Mouse (Mus musculus): ENCODE measurements around the gene Tsen2. TPM values are rescaled to one million over a fixed set of nuclear protein-coding genes. Genes with fewer than 3 reads are reported as not detected.

Tsen2 gene
- polyA plus RNA-seq (2016; fragmentation: Nextera tagmentation; extraction: Ambion mirVana) = 36.0 and 37.5 TPM in 2 replicates

- Histone ChIP-seq H3K4me1 (peaks cover 19% of the 10 kb centered on the region), H3K27me3 (ENCODE audit: low read depth, poor library complexity, severe bottlenecking) (no peaks in the 10 kb centered on the region), H3K36me3 (peaks cover 26% of the 10 kb centered on the region), H3K27ac (replicated peaks) (peak within 1 kb of the TSS; percentile 90), H3K9me3 (replicated peaks) (no peaks in the 10 kb centered on the region), H3K4me3 (peak within 1 kb of the TSS; percentile 82)
- WGBS = under 1% methylated on average over 38 of the region's 38 CpGs
- peak; percentile 97 for DNase-seq (ENCODE audit: low spot score)
Observed at GRCm38 (mm10) chr6:115544442-115544970, at the start of gene Tsen2. Gene Tsen2, plus strand, starts transcription at chr6:115544664.

GRCm38 (mm10) chr6:115499540-115499939 lies 44.9 kb upstream of the Tsen2 start:
- Histone ChIP-seq H3K9me3 (replicated peaks) (no peaks in the 10 kb centered on the region), H3K36me3 (no peaks in the 10 kb centered on the region), H3K4me1 (no peaks in the 10 kb centered on the region), H3K4me3 (no peak overlapping the region), H3K27ac (replicated peaks) (no peak overlapping the region), H3K27me3 (ENCODE audit: low read depth, poor library complexity, severe bottlenecking) (peaks cover 4% of the 10 kb centered on the region; the same call in 1 of the 2 replicates)
- DNase-seq (ENCODE audit: low spot score) = no peak
- 75% methylated on average over 14 of the region's 14 CpGs for WGBS

- WGBS = 85% methylated on average over 10 of the region's 10 CpGs
- no peaks in the 10 kb centered on the region for H3K4me1 ChIP-seq
- no peak overlapping the region for H3K27ac ChIP-seq (replicated peaks)
- H3K27me3 ChIP-seq (ENCODE audit: low read depth, poor library complexity, severe bottlenecking) = peaks cover 4% of the 10 kb centered on the region; the same call in 1 of the 2 replicates
- no peak overlapping the region for H3K4me3 ChIP-seq
- H3K9me3 ChIP-seq (replicated peaks) = no peaks in the 10 kb centered on the region
- no peak for DNase-seq (ENCODE audit: low spot score)
- H3K36me3 ChIP-seq = no peaks in the 10 kb centered on the region
Observed at GRCm38 (mm10) chr6:115500234-115500633, 44.2 kb upstream of the Tsen2 start.

- H3K4me1 ChIP-seq = no peaks in the 10 kb centered on the region
- peaks cover 4% of the 10 kb centered on the region; the same call in 1 of the 2 replicates for H3K27me3 ChIP-seq (ENCODE audit: low read depth, poor library complexity, severe bottlenecking)
- no peak for DNase-seq (ENCODE audit: low spot score)
- no peak overlapping the region for H3K27ac ChIP-seq (replicated peaks)
- H3K4me3 ChIP-seq = no peak overlapping the region
- H3K9me3 ChIP-seq (replicated peaks) = no peaks in the 10 kb centered on the region
- no peaks in the 10 kb centered on the region for H3K36me3 ChIP-seq
- WGBS = 71% methylated on average over 3 of the region's 3 CpGs
Observed at GRCm38 (mm10) chr6:115501131-115501530, 43.3 kb upstream of the Tsen2 start.

- Histone ChIP-seq H3K36me3 (no peaks in the 10 kb centered on the region), H3K4me3 (no peak overlapping the region), H3K4me1 (no peaks in the 10 kb centered on the region), H3K27me3 (ENCODE audit: low read depth, poor library complexity, severe bottlenecking) (peaks cover 4% of the 10 kb centered on the region; the same call in 1 of the 2 replicates), H3K27ac (replicated peaks) (no peak overlapping the region), H3K9me3 (replicated peaks) (no peaks in the 10 kb centered on the region)
- 96% methylated on average over 4 of the region's 4 CpGs for WGBS
- no peak for DNase-seq (ENCODE audit: low spot score)
Observed at GRCm38 (mm10) chr6:115503038-115503437, 41.4 kb upstream of the Tsen2 start.

GRCm38 (mm10) chr6:115503549-115504159 lies 40.8 kb upstream of the Tsen2 start:
- H3K27ac ChIP-seq (replicated peaks) = no peak overlapping the region
- no peaks in the 10 kb centered on the region for H3K36me3 ChIP-seq
- no peak for DNase-seq (ENCODE audit: low spot score)
- H3K27me3 ChIP-seq (ENCODE audit: low read depth, poor library complexity, severe bottlenecking) = peaks cover 4% of the 10 kb centered on the region; the same call in 1 of the 2 replicates
- peaks cover 6% of the 10 kb centered on the region; the same call in 1 of the 2 replicates for H3K9me3 ChIP-seq (replicated peaks)
- WGBS = 92% methylated on average over 10 of the region's 10 CpGs
- no peaks in the 10 kb centered on the region for H3K4me1 ChIP-seq
- no peak overlapping the region for H3K4me3 ChIP-seq

GRCm38 (mm10) chr6:115504160-115504558 lies 40.3 kb upstream of the Tsen2 start:
- no peak for DNase-seq (ENCODE audit: low spot score)
- Histone ChIP-seq H3K4me1 (no peaks in the 10 kb centered on the region), H3K36me3 (no peaks in the 10 kb centered on the region), H3K27me3 (ENCODE audit: low read depth, poor library complexity, severe bottlenecking) (peaks cover 4% of the 10 kb centered on the region; the same call in 1 of the 2 replicates), H3K9me3 (replicated peaks) (peaks cover 10% of the 10 kb centered on the region; the same call in 1 of the 2 replicates), H3K27ac (replicated peaks) (no peak overlapping the region), H3K4me3 (no peak overlapping the region)
- 82% methylated on average over 3 of the region's 3 CpGs for WGBS

- Histone ChIP-seq H3K36me3 (no peaks in the 10 kb centered on the region), H3K9me3 (replicated peaks) (peaks cover 10% of the 10 kb centered on the region; the same call in 1 of the 2 replicates), H3K4me3 (no peak overlapping the region), H3K4me1 (no peaks in the 10 kb centered on the region), H3K27me3 (ENCODE audit: low read depth, poor library complexity, severe bottlenecking) (no peaks in the 10 kb centered on the region), H3K27ac (replicated peaks) (no peak overlapping the region)
- 84% methylated on average over 5 of the region's 5 CpGs for WGBS
- no peak for DNase-seq (ENCODE audit: low spot score)
Observed at GRCm38 (mm10) chr6:115504915-115505314, 39.5 kb upstream of the Tsen2 start.

- Histone ChIP-seq H3K27ac (replicated peaks) (no peak overlapping the region), H3K9me3 (replicated peaks) (peaks cover 10% of the 10 kb centered on the region; the same call in 1 of the 2 replicates), H3K4me1 (no peaks in the 10 kb centered on the region), H3K27me3 (ENCODE audit: low read depth, poor library complexity, severe bottlenecking) (no peaks in the 10 kb centered on the region), H3K4me3 (no peak overlapping the region), H3K36me3 (no peaks in the 10 kb centered on the region)
- DNase-seq (ENCODE audit: low spot score) = no peak
- 86% methylated on average over 1 of the region's 1 CpGs for WGBS
Observed at GRCm38 (mm10) chr6:115506425-115506824, 38.0 kb upstream of the Tsen2 start.

- WGBS = 93% methylated on average over 3 of the region's 3 CpGs
- Histone ChIP-seq H3K27me3 (ENCODE audit: low read depth, poor library complexity, severe bottlenecking) (no peaks in the 10 kb centered on the region), H3K36me3 (no peaks in the 10 kb centered on the region), H3K9me3 (replicated peaks) (peaks cover 10% of the 10 kb centered on the region; the same call in 1 of the 2 replicates), H3K27ac (replicated peaks) (no peak overlapping the region), H3K4me1 (no peaks in the 10 kb centered on the region), H3K4me3 (no peak overlapping the region)
- DNase-seq (ENCODE audit: low spot score) = no peak
Observed at GRCm38 (mm10) chr6:115511447-115511846, 33.0 kb upstream of the Tsen2 start.

GRCm38 (mm10) chr6:115513207-115513606 lies 31.3 kb upstream of the Tsen2 start:
- H3K36me3 ChIP-seq = no peaks in the 10 kb centered on the region
- WGBS = 92% methylated on average over 4 of the region's 4 CpGs

GRCm38 (mm10) chr6:115517904-115518303 lies 26.6 kb upstream of the Tsen2 start:
- Histone ChIP-seq H3K27me3 (ENCODE audit: low read depth, poor library complexity, severe bottlenecking) (no peaks in the 10 kb centered on the region), H3K4me3 (no peak overlapping the region), H3K36me3 (no peaks in the 10 kb centered on the region), H3K9me3 (replicated peaks) (no peaks in the 10 kb centered on the region), H3K4me1 (peaks cover 9% of the 10 kb centered on the region; the same call in 1 of the 2 replicates), H3K27ac (replicated peaks) (no peak overlapping the region)
- 87% methylated on average over 4 of the region's 4 CpGs for WGBS
- no peak for DNase-seq (ENCODE audit: low spot score)

More at GRCm38 (mm10) chr6:115513207-115513606, 31.3 kb upstream of the Tsen2 start:
- Histone ChIP-seq H3K9me3 (replicated peaks) (peaks cover 9% of the 10 kb centered on the region; the same call in 1 of the 2 replicates), H3K4me3 (no peak overlapping the region), H3K4me1 (no peaks in the 10 kb centered on the region), H3K27ac (replicated peaks) (no peak overlapping the region), H3K27me3 (ENCODE audit: low read depth, poor library complexity, severe bottlenecking) (no peaks in the 10 kb centered on the region)
- no peak for DNase-seq (ENCODE audit: low spot score)

- no peak for DNase-seq (ENCODE audit: low spot score)
- no peaks in the 10 kb centered on the region for H3K36me3 ChIP-seq
- 76% methylated on average over 2 of the region's 2 CpGs for WGBS
Observed at GRCm38 (mm10) chr6:115518352-115518751, 26.1 kb upstream of the Tsen2 start.

More at GRCm38 (mm10) chr6:115518352-115518751, 26.1 kb upstream of the Tsen2 start:
- H3K27me3 ChIP-seq (ENCODE audit: low read depth, poor library complexity, severe bottlenecking) = no peaks in the 10 kb centered on the region
- H3K9me3 ChIP-seq (replicated peaks) = no peaks in the 10 kb centered on the region
- H3K4me1 ChIP-seq = peaks cover 10% of the 10 kb centered on the region
- no peak overlapping the region for H3K4me3 ChIP-seq
- H3K27ac ChIP-seq (replicated peaks) = no peak overlapping the region
